Mouse (Mus musculus): ENCODE data around the gene Rapgef4. TPM values are rescaled to one million over a fixed set of nuclear protein-coding genes. Genes with fewer than 3 reads are reported as not detected.

Rapgef4 gene
- polyA plus RNA-seq, 1 experiment: 8.1 TPM

DNA sequence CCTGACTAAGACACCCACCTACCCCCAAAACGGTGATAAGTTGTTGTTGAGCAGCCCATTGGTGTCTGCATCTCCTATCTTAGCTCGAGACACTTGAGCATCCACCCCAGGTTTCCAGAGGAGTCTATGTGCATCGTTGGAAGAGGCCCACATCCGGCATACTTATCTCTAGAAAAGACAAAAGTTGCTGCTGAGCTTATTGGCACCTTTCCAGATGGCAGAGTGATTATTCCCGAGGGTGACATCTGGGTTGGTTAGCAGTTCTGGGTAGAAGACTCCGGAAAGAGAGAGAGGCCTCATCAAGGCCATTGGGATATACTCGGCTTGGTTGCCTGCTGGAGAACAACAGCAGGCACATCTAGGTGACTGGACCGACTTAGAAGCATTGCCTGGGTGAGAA is 123.6 kb downstream of the Rapgef4 start:
- TF ChIP-seq CTCF (IDR thresholded peaks at IDR 0.05; ENCODE audit: control insufficient read depth, insufficient read depth, insufficient replicate concordance, low read depth, low read length): no peak
- TF ChIP-seq POLR2A (IDR thresholded peaks at IDR 0.05; ENCODE audit: control insufficient read depth, low read depth, low read length): no peak
- Histone ChIP-seq H3K27me3 (ENCODE audit: control insufficient read depth, insufficient read depth, low read length) (no peaks in the 10 kb centered on the region), H3K27ac (ENCODE audit: control insufficient read depth, insufficient read depth, low read depth, low read length) (no peak overlapping the region), H3K36me3 (ENCODE audit: control insufficient read depth, insufficient read depth, low read length) (no peaks in the 10 kb centered on the region), H3K4me3 (ENCODE audit: control insufficient read depth, low read depth, low read length) (no peak overlapping the region), H3K4me1 (ENCODE audit: control insufficient read depth, insufficient read depth, low read length) (no peaks in the 10 kb centered on the region)

DNA sequence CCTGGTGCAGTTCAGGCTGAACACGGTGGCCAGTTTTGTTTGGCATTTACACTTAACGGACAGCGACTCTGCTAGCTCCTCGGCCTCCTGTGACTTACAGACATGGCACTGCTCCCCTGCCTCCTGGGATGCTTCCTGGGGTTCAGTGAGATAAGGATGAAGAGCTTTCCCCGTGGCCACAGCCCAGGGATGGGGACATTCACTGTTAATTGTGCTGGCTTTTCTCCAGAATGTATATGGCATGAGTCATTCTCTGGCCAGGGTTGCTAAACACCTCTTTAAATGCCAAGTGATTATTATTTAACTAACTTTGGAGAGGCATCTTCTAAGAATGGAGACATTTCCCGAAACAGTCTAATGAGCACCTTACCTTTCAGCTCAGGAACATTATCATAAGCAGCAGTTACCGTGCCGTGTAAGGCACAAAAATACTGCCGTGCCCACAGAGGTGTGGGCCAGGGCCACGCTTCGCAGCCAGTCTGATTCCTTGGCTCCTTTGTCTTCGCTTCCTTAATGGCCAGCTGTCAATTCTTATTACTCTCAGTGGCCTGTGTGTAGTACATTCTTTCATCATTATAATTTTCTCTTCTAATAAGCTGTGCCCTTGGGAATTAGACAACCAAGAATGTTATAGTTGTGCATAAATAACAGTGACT is 126.6 kb downstream of the Rapgef4 start:
- Histone ChIP-seq H3K27me3 (ENCODE audit: control insufficient read depth, insufficient read depth, low read length) (no peaks in the 10 kb centered on the region), H3K27ac (ENCODE audit: control insufficient read depth, insufficient read depth, low read depth, low read length) (no peak overlapping the region), H3K4me1 (ENCODE audit: control insufficient read depth, insufficient read depth, low read length) (no peaks in the 10 kb centered on the region)

DNA sequence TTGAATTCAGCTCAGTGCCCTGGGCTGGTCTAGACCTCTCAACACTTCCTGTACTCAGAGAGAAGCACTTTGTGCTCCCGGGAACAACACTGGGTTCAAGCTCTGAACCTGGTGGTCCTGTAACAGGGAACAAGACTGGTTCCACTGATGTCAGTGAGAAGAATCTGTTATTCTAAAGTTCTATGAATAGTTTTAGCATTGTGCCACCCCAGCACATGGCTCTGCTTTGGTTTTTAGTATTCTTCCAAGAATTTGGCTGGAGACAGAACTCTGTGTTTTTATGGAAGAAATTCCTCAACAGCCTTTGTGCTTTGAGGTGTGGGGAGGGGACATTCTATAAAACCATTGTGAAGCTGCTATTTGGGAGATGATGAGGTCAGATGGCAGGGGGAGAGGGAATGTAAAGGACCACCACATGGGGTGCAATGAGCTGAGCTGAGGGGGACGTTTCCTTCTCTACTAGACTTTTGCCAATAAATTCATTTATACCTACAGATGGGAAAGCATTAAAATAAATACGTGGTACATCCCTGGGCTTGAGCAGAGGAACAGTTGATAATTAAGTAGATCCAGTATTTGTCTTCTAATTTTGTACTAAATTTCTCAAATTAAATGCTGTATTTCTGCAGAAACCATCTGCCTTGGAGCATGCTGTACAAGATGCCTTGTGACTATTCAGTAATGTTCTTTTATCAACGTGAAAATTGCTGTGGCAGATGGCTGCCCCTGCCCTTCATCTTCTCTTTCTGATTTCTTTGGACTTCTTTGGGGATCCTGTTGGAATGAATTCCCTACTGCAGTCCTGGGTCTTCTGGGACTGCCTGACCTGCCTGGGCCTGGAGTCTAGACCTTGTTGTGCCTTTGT is 127.6 kb downstream of the Rapgef4 start:
- no peak for TF ChIP-seq CTCF (IDR thresholded peaks at IDR 0.05; ENCODE audit: control insufficient read depth, insufficient read depth, insufficient replicate concordance, low read depth, low read length)
- Histone ChIP-seq H3K36me3 (ENCODE audit: control insufficient read depth, insufficient read depth, low read length) (no peaks in the 10 kb centered on the region), H3K27me3 (ENCODE audit: control insufficient read depth, insufficient read depth, low read length) (no peaks in the 10 kb centered on the region), H3K4me1 (ENCODE audit: control insufficient read depth, insufficient read depth, low read length) (no peaks in the 10 kb centered on the region), H3K27ac (ENCODE audit: control insufficient read depth, insufficient read depth, low read depth, low read length) (no peak overlapping the region), H3K4me3 (ENCODE audit: control insufficient read depth, low read depth, low read length) (no peak overlapping the region)

More for the DNA sequence above, 126.6 kb downstream of the Rapgef4 start:
- Histone ChIP-seq H3K4me3 (ENCODE audit: control insufficient read depth, low read depth, low read length) (no peak overlapping the region), H3K36me3 (ENCODE audit: control insufficient read depth, insufficient read depth, low read length) (no peaks in the 10 kb centered on the region)
- TF ChIP-seq POLR2A (IDR thresholded peaks at IDR 0.05; ENCODE audit: control insufficient read depth, low read depth, low read length): no peak
- TF ChIP-seq CTCF (IDR thresholded peaks at IDR 0.05; ENCODE audit: control insufficient read depth, insufficient read depth, insufficient replicate concordance, low read depth, low read length): no peak

DNA sequence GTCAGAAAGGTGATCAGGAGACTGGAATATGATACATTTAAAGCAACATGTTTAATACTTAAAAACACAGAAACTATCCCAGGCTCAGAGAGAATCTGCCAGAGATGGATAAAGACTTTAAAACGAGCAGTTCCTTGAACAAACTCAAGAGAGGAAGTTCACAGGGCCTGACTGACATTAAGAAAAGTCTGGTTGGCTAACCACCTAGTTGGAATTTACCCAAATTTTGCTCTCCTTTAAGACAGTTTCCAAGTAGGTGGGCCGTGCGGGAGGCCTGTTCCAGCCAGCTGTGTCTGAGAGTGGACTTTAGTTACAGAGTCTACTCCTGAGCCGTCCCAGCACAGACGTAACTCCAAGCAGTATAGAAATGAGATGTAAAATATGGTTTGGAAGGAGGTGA is 129.4 kb downstream of the Rapgef4 start:
- TF ChIP-seq POLR2A (IDR thresholded peaks at IDR 0.05; ENCODE audit: control insufficient read depth, low read depth, low read length) (no peak), CTCF (IDR thresholded peaks at IDR 0.05; ENCODE audit: control insufficient read depth, insufficient read depth, insufficient replicate concordance, low read depth, low read length) (no peak)
- Histone ChIP-seq H3K4me3 (ENCODE audit: control insufficient read depth, low read depth, low read length) (no peak overlapping the region), H3K36me3 (ENCODE audit: control insufficient read depth, insufficient read depth, low read length) (no peaks in the 10 kb centered on the region), H3K27me3 (ENCODE audit: control insufficient read depth, insufficient read depth, low read length) (no peaks in the 10 kb centered on the region), H3K27ac (ENCODE audit: control insufficient read depth, insufficient read depth, low read depth, low read length) (no peak overlapping the region), H3K4me1 (ENCODE audit: control insufficient read depth, insufficient read depth, low read length) (no peaks in the 10 kb centered on the region)

DNA sequence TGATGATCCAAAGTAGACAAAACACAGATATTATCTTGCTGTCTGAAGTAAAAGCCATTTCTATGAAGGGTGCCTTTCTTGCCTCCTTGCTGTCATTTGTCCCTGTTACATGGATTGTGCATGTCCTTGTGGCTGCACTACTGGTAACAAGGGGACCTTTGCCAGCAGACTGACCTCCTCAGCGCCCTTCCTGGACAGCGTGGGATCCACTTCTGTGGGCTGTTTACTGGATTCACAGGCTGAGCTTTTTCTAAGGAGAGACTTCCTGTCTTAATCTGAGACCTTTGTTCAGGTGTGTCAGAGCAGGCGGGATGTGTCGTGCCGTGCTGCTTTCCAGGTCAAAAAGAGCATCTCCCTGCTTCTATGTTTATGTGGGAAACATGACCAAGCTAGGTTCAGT is 132.7 kb downstream of the Rapgef4 start:
- H3K27ac ChIP-seq (ENCODE audit: control insufficient read depth, insufficient read depth, low read depth, low read length): peak overlapping the region; percentile 12; the same call in 1 of the 2 replicates
- H3K27me3 ChIP-seq (ENCODE audit: control insufficient read depth, insufficient read depth, low read length): no peaks in the 10 kb centered on the region

DNA sequence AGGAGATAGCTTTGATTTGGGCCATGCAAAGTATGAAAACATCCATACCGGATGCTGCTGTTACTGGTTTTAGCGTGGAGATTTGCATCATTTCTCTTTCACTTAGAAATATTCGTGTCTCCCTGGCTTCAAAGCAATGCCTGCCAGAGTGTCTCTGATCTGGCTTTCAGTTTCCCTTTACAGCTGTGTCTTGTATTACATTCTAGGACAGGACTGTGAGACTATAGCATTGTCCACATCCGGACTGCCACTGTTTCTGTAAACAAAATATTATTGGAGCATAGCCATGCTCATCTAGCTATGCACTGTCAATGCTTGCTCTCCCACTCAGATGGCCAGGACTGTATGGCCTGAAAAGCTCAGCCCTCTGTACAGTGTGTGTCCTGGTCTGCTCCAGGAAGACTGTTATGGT is 133.1 kb downstream of the Rapgef4 start:
- no peak overlapping the region for H3K4me3 ChIP-seq (ENCODE audit: control insufficient read depth, low read depth, low read length)
- H3K4me1 ChIP-seq (ENCODE audit: control insufficient read depth, insufficient read depth, low read length): no peaks in the 10 kb centered on the region
- H3K27ac ChIP-seq (ENCODE audit: control insufficient read depth, insufficient read depth, low read depth, low read length): no peak overlapping the region
- H3K36me3 ChIP-seq (ENCODE audit: control insufficient read depth, insufficient read depth, low read length): no peaks in the 10 kb centered on the region
- H3K27me3 ChIP-seq (ENCODE audit: control insufficient read depth, insufficient read depth, low read length): no peaks in the 10 kb centered on the region
- no peak for TF ChIP-seq CTCF (IDR thresholded peaks at IDR 0.05; ENCODE audit: control insufficient read depth, insufficient read depth, insufficient replicate concordance, low read depth, low read length)
- no peak for TF ChIP-seq POLR2A (IDR thresholded peaks at IDR 0.05; ENCODE audit: control insufficient read depth, low read depth, low read length)

More for the DNA sequence above, 132.7 kb downstream of the Rapgef4 start:
- H3K4me3 ChIP-seq (ENCODE audit: control insufficient read depth, low read depth, low read length): no peak overlapping the region
- no peak for TF ChIP-seq CTCF (IDR thresholded peaks at IDR 0.05; ENCODE audit: control insufficient read depth, insufficient read depth, insufficient replicate concordance, low read depth, low read length)
- TF ChIP-seq POLR2A (IDR thresholded peaks at IDR 0.05; ENCODE audit: control insufficient read depth, low read depth, low read length): no peak
- no peaks in the 10 kb centered on the region for H3K36me3 ChIP-seq (ENCODE audit: control insufficient read depth, insufficient read depth, low read length)
- no peaks in the 10 kb centered on the region for H3K4me1 ChIP-seq (ENCODE audit: control insufficient read depth, insufficient read depth, low read length)

DNA sequence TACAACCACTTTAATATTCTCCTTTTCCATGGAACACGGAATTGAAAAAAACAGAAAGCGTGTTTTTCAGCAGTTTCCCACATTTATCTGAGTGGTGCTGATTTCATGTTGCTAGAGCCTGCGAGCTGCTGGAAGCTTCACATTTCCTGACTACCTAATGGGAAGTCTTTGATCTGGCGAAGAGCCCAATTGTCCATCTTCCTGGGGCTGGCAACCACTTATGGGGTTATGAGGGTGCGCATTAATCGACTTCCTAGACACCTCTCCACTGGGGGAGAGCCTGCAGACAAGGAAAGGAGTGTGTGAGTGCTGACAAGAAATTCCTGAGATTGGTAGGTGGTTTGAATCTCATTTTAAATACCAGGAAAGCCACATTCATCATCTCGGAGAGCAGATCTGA is 135.1 kb downstream of the Rapgef4 start:
- Histone ChIP-seq H3K27ac (ENCODE audit: control insufficient read depth, insufficient read depth, low read depth, low read length) (no peak overlapping the region), H3K36me3 (ENCODE audit: control insufficient read depth, insufficient read depth, low read length) (no peaks in the 10 kb centered on the region), H3K4me3 (ENCODE audit: control insufficient read depth, low read depth, low read length) (no peak overlapping the region), H3K27me3 (ENCODE audit: control insufficient read depth, insufficient read depth, low read length) (no peaks in the 10 kb centered on the region), H3K4me1 (ENCODE audit: control insufficient read depth, insufficient read depth, low read length) (no peaks in the 10 kb centered on the region)
- TF ChIP-seq CTCF (IDR thresholded peaks at IDR 0.05; ENCODE audit: control insufficient read depth, insufficient read depth, insufficient replicate concordance, low read depth, low read length) (no peak), POLR2A (IDR thresholded peaks at IDR 0.05; ENCODE audit: control insufficient read depth, low read depth, low read length) (no peak)
